Mouse (Mus musculus) C2C12 (cell line): ENCODE measurements around the gene R3hdm4.

Experiments
- CEBPB ChIP-seq: IDR thresholded peaks from one replicate; pipeline ENCODE4 v1.6.1; 2011; ENCODE audit warnings: low read depth, mild to moderate bottlenecking, control low read depth, moderate library complexity
- CTCF ChIP-seq: IDR thresholded peaks from one replicate; pipeline ENCODE4 v1.5.1; 2011; ENCODE audit not compliant: control insufficient read depth, insufficient read depth, insufficient read length
- FOSL1 ChIP-seq: IDR thresholded peaks from one replicate; pipeline ENCODE4 v1.8.0; 2011; ENCODE audit warnings: mild to moderate bottlenecking, low read length; ENCODE audit not compliant: poor library complexity, insufficient read depth, severe bottlenecking
- MAX ChIP-seq: IDR thresholded peaks from one replicate; pipeline ENCODE4 v1.6.1; 2011; ENCODE audit warnings: mild to moderate bottlenecking, control low read depth
- MYOD1 ChIP-seq: IDR thresholded peaks from one replicate; pipeline ENCODE4 v1.6.1; 2011; ENCODE audit warnings: low read depth; ENCODE audit not compliant: control insufficient read depth, insufficient read length
- MYOG ChIP-seq: IDR thresholded peaks from one replicate; pipeline ENCODE4 v1.6.1; 2011; ENCODE audit not compliant: control insufficient read depth, insufficient read length; ENCODE audit errors: extremely low read depth
- USF1 ChIP-seq: IDR thresholded peaks from one replicate; pipeline ENCODE4 v1.6.1; 2011; ENCODE audit warnings: low read depth, mild to moderate bottlenecking, control low read depth, moderate library complexity

GRCm38 (mm10) chr10:79909092-79909922 lies 11.7 kb downstream of the R3hdm4 start:
- no peak for TF ChIP-seq CTCF
- no peak for TF ChIP-seq MAX
- TF ChIP-seq MYOG, result no peak
- no peak for TF ChIP-seq USF1
- no peak for TF ChIP-seq MYOD1
- TF ChIP-seq FOSL1, result no peak
- TF ChIP-seq CEBPB, result no peak
